Mouse (Mus musculus): ENCODE measurements around the gene Olfr1134. TPM values are rescaled to one million over a fixed set of nuclear protein-coding genes. Genes with fewer than 3 reads are reported as not detected.
"Not testable (repeated sequence)": the region's sequence is repeated elsewhere in the genome, so short reads cannot be mapped to it uniquely, and the experiment has no call there.

The Olfr1134 gene
- total RNA-seq (2017) = not detected in 2 replicates

DNA sequence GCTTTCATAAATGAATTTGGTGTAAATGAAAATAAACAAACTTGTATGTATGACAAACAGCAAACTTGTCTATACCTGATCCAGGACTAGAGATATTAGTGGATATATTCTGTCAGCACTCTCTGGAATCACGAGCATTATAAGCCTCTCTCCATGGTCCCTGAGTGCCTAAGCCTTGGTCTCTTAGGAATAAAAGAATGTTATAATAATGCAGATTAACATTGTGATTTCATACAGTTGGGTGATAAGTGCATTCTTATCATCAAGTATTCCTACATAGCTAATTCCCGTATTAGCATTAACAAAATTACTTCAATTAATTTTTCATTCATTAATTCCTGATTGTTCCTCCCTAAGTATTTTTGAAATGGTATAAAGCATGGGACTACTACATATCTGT, at the start of gene Olfr1134:
Gene Olfr1134, minus strand, starts transcription at position 101 of the 400 bp plus-strand sequence.
- no peak for ATAC-seq (replicated peaks; ENCODE audit: low read depth, poor library complexity, severe bottlenecking)

GRCm38 (mm10) chr2:87693847-87694246, 35.6 kb upstream of the Olfr1134 start, which contains the start of gene Olfr1136:
Olfr1136 (minus strand) TSS chr2:87693947.
- ATAC-seq (replicated peaks; ENCODE audit: low read depth, poor library complexity, severe bottlenecking) = no peak

- no peak for ATAC-seq (replicated peaks; ENCODE audit: low read depth, poor library complexity, severe bottlenecking)
These were observed 15.3 kb upstream of the Olfr1134 start, which contains the start of gene Olfr1135 for GRCm38 (mm10) chr2:87673564-87673963. Olfr1135 (minus strand) TSS chr2:87673664.

DNA sequence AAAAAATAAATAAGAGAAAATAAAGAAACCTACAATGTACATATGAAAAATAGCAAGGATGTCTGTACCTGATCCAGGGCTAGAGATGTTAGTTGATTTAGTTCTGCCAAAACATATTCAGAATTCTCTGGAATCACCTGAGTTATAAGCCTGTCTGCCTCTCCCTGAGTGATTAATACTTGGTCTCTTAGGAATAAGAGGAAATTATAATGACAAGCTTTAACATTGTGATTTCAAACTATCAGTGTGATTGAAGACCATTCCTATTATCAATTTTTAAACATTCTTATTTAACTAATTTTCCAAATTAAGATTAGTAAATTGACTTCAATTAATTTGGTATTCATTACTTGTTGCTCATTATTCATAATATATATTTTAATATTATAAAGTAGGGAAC, 11.0 kb downstream of the Olfr1134 start, which contains the start of gene Olfr1133:
Gene Olfr1133, minus strand, starts transcription at position 101 of the 400 bp plus-strand sequence.
- ATAC-seq (replicated peaks; ENCODE audit: low read depth, poor library complexity, severe bottlenecking) = no peak

DNA sequence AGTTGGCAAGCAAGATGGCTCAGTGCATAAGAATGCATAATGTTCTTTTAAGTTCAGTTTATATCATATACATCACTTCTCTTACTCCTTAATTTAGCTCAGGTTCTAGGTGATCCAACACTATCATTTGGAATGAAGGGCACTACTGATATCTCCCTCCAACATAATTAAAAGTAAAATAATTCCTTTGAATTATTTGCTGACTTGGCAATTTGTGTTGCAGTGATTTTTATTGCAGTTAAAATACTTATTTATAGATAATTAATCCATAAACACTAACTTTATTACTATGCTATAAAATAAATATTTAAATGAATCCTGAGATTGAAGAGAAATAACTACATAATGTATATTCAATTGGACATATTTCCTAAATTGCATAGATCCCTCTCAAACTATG, 15.8 kb downstream of the Olfr1134 start:
- ATAC-seq (replicated peaks; ENCODE audit: low read depth, poor library complexity, severe bottlenecking) = no peak

- ATAC-seq (replicated peaks; ENCODE audit: low read depth, poor library complexity, severe bottlenecking) = no peak
These were observed 20.8 kb downstream of the Olfr1134 start, which contains the start of gene Olfr1132 for GRCm38 (mm10) chr2:87637435-87637834. Olfr1132 (minus strand) TSS chr2:87637535.

- no peak for ATAC-seq (replicated peaks; ENCODE audit: low read depth, poor library complexity, severe bottlenecking)
These were observed 31.5 kb downstream of the Olfr1134 start, which contains the start of gene Olfr1131 for GRCm38 (mm10) chr2:87626804-87627203. Olfr1131 (plus strand) TSS chr2:87627104.

- not testable (repeated sequence) for ATAC-seq (replicated peaks; ENCODE audit: low read depth, poor library complexity, severe bottlenecking)
These were observed 52.3 kb downstream of the Olfr1134 start, which contains the start of gene Olfr1130 for GRCm38 (mm10) chr2:87605912-87606311. Olfr1130 (plus strand) TSS chr2:87606212.

Other genes starting within 250 kb of the Olfr1134 start
- gene Olfr1123, start 241.8 kb downstream of the Olfr1134 start, total RNA-seq (2017) = not detected in 2 replicates
- gene Olfr1124, start 228.2 kb downstream of the Olfr1134 start, total RNA-seq (2017) = not detected in 2 replicates
- not detected in 2 replicates for gene Olfr1126, start 204.5 kb downstream of the Olfr1134 start, total RNA-seq (2017)
- not detected in 2 replicates for gene Pramel7, start 161.4 kb downstream of the Olfr1134 start, total RNA-seq (2017)
- not detected in 2 replicates for gene Pramel6, start 151.9 kb downstream of the Olfr1134 start, total RNA-seq (2017)
- gene Olfr153, start 126.7 kb downstream of the Olfr1134 start, total RNA-seq (2017) = not detected in 2 replicates
- gene Olfr1128, start 112.9 kb downstream of the Olfr1134 start, total RNA-seq (2017) = not detected in 2 replicates
- gene Olfr1129, start 84.6 kb downstream of the Olfr1134 start, total RNA-seq (2017) = not detected in 2 replicates
- not detected in 2 replicates for gene Olfr1130, start 52.2 kb downstream of the Olfr1134 start, total RNA-seq (2017)
- not detected in 2 replicates for gene Olfr1131, start 31.4 kb downstream of the Olfr1134 start, total RNA-seq (2017)
- not detected in 2 replicates for gene Olfr1132, start 20.9 kb downstream of the Olfr1134 start, total RNA-seq (2017)
- gene Olfr1133, start 11.1 kb downstream of the Olfr1134 start, total RNA-seq (2017) = not detected in 2 replicates
- not detected in 2 replicates for gene Olfr1135, start 15.2 kb upstream of the Olfr1134 start, total RNA-seq (2017)
- gene Olfr1136, start 35.5 kb upstream of the Olfr1134 start, total RNA-seq (2017) = not detected in 2 replicates
- gene Olfr1137, start 54.7 kb upstream of the Olfr1134 start, total RNA-seq (2017) = not detected in 2 replicates
- gene Olfr1138, start 81.5 kb upstream of the Olfr1134 start, total RNA-seq (2017) = not detected in 2 replicates
- gene Olfr1140, start 85.3 kb upstream of the Olfr1134 start, total RNA-seq (2017) = not detected in 2 replicates
- not detected in 2 replicates for gene Olfr1141, start 95.5 kb upstream of the Olfr1134 start, total RNA-seq (2017)
- not detected in 2 replicates for gene Olfr152, start 121.0 kb upstream of the Olfr1134 start, total RNA-seq (2017)
- gene Olfr1143, start 142.1 kb upstream of the Olfr1134 start, total RNA-seq (2017) = not detected in 2 replicates
- gene Olfr1145, start 151.4 kb upstream of the Olfr1134 start, total RNA-seq (2017) = not detected in 2 replicates
- gene Olfr1148, start 172.1 kb upstream of the Olfr1134 start, total RNA-seq (2017) = not detected in 2 replicates
- gene Olfr1150-ps1, start 185.5 kb upstream of the Olfr1134 start, total RNA-seq (2017) = not detected in 2 replicates
- not detected in 2 replicates for gene Olfr1151, start 197.4 kb upstream of the Olfr1134 start, total RNA-seq (2017)
- gene Olfr1152, start 208.0 kb upstream of the Olfr1134 start, total RNA-seq (2017) = not detected in 2 replicates
- not detected in 2 replicates for gene Olfr1153, start 236.5 kb upstream of the Olfr1134 start, total RNA-seq (2017)
- not detected in 2 replicates for gene Olfr1154, start 246.7 kb upstream of the Olfr1134 start, total RNA-seq (2017)

Measured in common myeloid progenitor, adult 5-6 weeks (primary cell).